Mouse (Mus musculus) frontal cortex, postnatal 14 days (tissue): ENCODE measurements around the gene Bloc1s1.

Source experiments
- DNase-seq, 2 experiments: peaks; one replicate each; pipeline ENCODE4 v3.0.0; 2022; ENCODE audit warnings: low spot score in 2 of 2

Gene Bloc1s1

DNA sequence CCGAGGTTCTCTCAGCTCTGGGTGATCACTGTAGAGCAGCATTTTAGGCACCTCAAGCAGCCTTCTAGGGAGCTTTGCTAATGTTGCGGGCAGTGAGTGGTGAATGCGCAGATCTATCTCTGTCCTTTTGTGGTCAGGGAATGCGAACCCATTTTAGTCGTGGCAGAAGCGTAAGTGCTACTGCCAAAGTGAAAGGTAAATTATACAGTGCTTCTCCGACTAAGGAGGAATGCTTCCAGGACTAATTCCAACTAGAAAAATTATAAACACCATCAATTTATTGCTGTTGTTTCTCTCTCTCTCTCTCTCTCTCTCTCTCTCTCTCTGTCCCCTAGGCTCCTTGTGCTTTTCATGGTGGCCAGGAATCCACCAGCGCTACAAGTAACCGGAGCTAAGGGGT, at the start of gene Bloc1s1:
TSS of gene Bloc1s1 (minus strand) at position 101 of the 400 bp plus-strand sequence.
- DNase-seq: no peak

DNA sequence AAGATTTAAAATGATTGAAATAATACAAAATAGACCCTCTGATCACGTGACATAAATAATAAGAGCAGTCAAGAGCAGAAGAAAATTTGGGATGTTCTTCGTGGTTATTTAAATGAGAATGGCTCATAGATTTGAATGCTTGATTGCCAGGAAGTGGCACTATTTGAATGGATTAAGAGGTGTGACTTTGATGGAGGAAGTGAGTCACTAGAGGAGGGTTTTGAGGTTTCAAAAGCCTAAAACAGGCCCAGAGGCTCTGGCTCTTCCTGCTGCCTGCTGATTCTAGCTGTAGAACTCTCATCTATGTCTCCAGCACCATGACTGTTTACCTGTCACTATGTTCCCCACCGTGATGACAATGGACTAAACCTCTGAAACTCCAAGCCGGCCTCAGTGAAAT, 49.0 kb upstream of the Bloc1s1 start:
- no peak for DNase-seq

DNA sequence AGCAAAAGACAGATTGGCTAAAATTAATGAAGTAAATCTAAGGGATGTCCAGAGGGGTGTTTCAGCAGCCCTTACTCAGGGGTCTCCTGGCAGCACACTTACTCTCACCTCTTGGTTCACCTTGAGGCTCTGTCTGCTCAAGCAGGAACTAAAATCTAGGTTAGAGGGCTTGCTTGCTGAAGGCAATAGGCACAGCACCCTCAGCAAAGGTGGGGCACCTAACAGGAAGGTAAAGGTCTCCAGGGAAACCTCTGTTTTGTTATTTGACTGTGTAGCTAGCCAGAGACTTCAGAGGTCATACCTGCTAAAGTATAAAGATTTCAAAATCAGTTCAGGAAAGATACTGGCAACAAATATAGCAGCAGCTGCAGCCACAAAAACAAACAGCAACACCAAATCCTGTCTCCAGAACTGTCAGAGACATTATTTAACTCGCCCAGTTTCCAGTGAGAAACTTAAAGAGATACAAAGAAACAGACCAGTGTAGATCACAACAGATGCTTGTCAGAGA, 47.0 kb upstream of the Bloc1s1 start:
- no peak for DNase-seq

DNA sequence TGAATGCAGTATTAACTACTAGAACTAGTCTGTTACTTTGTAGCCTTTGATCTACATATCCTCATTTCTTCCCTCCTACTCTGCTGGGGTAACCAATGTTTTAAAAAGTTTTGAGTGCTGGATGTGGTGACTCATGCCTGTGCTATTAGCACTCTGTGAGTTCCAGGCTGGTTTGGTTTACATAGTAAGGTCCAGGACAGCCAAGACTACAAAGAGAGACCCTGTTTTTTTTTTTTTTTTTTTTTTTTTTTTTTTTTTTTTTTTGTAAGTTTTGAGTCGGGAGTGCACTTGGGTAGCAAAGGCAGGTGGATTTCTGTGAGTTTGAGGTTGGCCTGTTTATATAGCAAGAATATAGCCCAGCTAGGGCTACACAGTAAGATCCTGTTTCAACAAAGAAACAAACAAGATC, 44.5 kb upstream of the Bloc1s1 start:
- no peak for DNase-seq

DNA sequence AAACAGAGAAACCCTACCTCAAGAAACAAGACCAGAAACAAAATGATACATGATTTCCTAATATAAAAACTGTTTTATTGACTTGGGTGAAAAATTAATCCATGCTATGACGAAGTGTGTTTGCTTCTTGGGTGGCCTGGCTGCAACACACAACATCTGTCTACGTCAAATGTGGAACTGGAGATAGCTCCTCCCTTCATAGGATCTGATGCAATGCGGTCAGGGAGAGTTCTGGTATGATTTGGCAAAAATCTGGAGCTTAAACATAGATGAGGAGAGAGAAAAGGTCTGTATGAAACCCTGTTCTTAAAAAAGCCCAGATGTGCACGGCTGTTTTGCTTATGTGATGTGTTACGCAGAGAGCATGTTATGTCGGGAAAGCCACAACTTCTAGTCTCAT, 42.0 kb upstream of the Bloc1s1 start:
- no peak for DNase-seq

DNA sequence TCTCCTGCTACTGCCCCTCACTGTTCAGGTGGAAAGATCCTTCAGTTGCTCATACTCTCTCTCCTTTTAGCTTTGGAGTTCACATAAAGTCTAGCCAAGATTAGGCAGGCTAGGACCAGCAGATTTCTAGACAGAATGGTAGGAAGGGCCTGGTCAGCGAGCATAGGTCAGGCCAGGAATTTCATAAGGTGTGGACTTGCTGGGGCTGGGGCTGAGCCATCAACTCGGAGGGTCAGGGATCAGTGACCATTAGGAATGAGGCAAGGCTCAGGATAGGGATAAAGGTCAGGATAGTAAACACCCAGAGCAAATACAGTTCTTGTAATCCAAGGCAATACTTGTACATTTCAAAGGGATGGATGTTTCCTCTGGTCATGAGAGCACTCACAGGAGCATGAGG, 41.1 kb upstream of the Bloc1s1 start:
- no peak for DNase-seq

DNA sequence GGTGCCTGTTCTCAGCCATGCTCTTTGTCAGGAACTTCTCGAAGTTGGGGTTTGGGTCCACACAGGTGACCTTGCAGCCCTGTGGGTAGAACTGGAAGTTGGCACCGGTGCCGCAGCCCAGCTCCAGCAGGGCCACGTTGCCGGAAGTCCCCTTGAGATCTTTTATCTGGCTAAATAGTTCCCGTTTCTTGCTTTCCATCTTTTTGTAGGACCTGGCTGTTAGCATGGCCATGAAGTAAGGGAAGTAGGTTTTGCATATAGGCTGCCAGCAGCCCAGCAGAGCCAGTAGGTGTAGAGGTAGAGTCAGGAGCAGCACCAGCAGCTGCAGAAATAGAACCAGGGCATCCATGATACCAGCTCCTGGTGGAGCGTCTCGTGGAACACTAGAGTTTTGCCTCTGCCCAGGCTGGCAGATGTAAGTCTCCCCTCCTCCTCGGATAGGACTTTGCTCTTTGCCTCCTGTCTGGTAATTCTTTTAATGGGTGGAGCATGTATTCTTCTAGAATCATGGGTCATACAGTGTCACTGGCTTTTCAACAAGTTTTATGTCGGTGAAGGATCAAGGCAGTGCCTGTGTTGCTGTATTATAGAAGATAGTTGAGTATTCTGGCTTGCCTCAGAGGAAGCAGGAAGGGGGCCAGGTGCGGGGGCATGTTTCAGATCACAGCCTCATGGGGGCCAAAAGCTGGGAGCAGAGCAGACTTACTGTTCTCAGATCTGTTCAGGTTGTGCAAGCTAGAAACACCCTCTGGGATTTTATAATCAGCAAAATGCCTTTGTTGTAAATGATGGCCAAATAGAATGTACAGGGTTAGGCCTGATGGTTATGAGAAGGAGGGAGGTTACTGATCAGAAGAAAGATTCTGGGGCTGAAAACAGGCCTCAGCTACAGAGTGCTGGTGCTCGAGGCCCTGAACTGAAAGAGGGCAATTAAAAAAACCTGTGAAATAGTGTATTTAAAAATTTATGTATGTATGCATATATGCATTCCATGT, 37.1 kb upstream of the Bloc1s1 start, which contains the start of gene Mettl7b:
TSS of gene Mettl7b (minus strand) at position 399 of the 995 bp plus-strand sequence.
- DNase-seq: no peak

DNA sequence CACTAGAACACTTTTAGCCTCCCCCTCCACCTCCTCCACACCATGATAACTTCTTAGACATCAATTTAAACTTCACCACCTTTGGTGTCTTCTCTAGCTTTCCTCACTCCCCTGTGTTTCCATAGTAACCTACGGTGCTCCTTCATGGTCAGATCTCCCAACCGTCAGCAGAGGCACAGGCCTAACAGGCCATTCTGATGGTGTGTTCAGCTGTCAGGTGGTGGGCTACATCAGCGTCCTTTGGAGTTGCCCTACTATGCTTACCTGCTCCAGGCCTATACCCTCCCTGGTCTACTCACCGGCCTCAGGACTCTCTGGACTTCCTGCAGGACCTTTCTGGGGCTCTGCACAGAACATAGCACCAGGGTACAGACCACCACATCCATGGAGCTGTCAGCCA, 36.3 kb upstream of the Bloc1s1 start:
- DNase-seq: no peak

DNA sequence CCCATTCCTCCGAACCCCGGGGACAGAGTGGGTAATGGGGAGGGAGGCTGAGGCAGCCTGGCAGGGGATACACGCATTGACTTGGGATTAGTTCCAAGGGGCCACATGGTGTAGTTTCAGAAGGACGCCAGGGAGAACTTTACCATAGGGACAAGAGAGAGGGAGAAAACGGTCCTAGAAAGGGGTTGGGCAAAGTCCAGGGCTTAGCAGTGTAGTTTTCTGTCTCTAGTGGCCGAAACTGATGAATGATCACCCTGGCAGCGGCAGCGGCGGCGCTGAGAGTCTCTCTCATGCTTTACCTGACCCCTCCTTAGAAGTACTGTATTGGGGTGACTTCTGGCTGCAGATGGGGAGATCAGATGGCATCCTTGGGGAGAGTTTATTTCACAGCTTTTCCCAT, 34.5 kb upstream of the Bloc1s1 start:
- DNase-seq: no peak

DNA sequence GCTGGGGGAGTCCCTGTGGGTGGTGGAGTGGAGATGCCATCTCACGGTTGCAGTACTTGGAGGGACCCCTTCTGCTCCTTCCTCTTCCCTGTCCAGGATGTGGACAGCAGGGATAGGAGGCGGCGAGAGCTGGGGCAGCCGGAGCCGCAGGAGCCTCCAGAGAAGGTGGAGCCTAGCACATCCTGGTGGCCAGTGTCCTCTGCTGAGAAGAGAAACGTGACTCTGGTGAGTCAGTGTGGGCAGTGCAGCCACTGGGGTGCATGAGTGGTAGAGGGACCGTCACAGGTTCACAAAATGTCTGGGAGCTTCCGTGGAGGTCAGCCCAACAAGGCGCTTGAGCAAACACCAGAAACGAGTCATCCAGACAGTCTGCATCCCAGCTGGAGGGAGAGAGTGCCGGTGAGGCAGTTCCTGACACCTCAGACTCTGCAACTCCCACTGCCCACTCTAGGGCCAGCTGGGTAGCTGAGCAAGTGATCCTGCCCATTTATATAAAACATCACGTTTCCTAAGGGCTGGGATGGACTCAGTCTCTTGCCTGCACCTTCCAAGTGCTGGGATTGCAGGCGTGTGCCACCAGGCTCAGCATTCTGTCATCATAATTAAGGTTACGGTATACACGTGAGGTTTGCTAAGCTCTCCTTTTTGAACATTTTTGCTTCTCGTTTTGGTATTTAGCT, 26.5 kb upstream of the Bloc1s1 start:
- no peak for DNase-seq

DNA sequence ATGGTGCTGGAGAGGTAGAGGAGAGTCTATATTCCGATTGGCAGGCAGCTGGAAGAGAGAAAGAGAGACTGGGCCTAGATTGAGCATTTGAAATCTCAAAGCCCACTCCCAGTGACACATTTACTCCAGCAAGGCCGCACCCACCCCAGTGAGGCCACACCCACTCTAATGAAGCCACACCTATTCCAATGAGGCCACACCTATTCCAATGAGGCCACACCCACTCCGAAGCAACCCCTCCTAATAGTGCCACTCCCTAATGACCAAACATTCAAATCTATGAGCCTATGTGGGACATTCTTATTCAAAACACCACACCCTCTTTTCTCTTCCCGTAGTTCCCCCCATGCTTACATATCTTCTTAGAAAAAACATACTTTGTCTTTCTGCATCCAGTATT, 23.7 kb upstream of the Bloc1s1 start:
- DNase-seq: no peak

DNA sequence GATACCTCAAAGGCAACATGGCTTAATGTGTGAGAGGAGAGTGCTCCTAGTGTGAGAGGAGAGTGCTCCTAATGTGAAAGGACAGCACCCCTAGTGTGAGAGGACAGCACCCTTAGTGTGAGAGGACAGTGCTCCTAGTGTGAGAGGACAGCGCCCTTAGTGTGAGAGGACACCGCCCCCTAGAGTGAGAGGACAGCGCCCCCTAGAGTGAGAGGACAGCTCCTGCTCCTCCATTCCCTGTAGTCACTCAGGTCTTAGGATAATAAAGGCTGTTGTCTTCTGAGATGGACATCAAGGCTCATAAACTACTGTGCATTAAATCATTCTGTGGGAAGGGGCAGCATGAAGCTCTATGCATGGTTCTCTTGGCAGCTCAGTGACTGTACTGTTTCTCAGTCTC, 21.8 kb upstream of the Bloc1s1 start:
- DNase-seq: no peak

DNA sequence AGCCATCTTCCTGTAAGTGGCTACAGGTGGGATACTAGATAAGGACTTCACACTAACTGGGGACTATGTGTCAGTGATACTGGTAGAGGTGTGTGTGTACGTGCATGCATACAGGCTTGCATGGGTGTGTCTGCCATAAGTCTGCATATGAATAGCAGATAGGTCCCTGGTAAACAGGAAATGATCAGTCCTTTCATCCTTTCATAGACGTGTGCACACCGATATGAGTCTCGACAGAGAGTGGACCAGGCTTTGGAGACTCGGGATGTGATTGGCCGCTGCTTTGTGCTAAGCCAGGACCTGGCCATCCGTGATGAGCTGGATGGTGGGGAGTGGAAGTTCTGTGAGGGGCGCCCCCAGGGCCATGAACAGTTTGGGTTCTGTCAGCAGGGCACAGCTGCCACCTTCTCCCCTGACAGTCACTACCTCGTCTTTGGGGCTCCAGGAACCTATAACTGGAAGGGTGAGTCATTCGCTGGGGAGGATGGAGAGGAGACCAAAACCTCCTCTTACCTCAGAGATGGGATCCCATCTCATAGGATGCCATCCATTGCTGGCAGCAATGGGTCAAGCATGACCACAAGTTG, 16.7 kb upstream of the Bloc1s1 start:
- no peak for DNase-seq

DNA sequence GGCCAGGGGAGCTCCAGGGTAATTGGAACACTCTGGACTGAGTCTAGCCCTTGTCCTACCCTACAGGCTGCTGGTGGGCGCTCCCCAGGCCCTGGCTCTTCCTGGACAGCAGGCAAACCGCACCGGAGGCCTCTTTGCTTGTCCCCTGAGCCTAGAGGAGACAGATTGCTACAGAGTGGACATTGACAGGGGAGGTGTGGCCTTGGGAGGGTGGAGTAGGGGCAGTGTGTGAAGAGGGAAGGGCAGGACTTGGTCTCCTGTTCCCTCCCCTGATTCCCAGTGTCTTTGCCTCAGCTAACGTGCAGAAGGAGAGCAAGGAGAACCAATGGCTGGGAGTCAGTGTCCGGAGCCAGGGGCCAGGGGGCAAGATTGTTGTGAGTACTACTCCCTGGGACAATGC, 15.1 kb upstream of the Bloc1s1 start:
- DNase-seq: no peak

DNA sequence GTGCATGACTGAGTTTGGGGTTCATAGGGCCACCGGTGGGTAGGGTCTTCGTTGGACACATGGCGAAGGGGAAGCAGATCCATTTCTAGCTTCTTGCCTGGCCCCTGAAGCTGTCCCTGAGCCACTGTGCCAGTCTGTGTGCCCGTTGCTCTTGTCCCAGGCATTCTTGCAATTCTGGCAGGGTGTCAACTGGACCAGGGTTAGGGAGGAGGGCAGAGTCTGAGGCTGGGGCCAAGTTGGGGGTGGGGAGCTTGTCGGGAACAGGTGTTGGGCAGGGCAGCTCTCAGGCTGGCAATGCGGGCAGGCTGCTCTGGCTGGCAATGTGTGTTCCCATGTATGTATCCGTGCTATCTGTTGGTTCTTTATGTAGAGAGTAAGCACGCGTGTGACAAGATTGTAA, 14.6 kb upstream of the Bloc1s1 start:
- DNase-seq: no peak

DNA sequence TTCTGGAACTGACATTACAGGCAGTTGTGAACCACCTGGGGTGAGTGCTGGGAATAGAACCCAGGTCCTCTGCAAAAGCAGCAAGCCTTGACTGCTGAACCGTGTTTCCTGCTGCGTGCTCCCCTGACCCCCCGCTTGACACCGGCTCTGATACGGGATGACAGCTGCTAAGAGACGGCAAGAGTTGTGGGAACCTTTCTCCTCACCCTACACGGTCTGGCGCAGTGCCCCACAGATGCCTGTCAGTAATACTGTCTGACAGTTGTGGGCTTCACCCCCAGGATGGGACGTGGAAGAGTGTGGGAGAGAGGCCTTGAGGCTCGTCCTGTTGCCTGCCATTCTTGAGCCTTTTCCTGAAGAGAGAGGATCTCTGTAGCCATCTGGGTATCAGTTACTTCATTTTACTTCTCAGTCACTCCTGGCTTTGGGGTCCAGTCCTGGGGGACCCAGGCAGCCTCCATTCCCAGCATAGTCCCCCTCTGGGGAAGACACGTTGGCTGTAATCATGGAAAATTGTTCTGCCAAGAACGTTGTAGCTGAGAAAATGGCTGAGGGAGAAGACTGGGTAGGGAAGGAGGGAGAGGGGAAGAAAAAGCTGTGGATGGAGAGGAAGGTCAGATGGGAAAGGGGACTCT, 14.0 kb upstream of the Bloc1s1 start:
- no peak for DNase-seq

DNA sequence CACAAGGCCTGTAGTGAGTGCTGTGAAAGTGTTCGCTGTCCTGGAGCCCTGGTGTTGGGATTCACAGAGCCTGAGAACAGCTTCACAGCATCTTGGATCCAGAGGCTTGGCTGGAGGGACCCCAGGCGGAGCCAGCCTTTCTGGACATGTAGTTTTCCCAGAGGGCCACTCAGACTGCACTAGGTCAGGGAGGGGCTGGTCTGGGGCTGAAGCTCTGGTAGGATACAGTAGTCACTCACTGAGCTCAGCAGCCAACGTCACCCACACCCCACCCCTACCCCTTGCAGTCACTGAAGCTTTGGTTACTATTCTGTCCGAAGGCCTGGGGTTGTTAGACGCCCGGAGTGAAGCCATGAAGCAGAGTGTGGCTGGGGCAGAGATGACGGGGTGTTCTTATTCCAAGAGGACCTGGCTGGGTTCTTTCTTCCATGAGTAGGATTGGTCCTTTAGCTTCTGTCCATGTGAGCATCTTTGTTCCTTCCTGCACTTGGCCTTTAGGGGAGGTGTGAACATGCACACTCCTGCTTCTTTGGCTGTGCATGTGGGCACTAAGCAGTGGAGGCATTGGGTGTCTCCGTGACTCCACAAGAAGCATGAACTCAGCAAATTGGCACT, 12.1 kb upstream of the Bloc1s1 start:
- no peak for DNase-seq

DNA sequence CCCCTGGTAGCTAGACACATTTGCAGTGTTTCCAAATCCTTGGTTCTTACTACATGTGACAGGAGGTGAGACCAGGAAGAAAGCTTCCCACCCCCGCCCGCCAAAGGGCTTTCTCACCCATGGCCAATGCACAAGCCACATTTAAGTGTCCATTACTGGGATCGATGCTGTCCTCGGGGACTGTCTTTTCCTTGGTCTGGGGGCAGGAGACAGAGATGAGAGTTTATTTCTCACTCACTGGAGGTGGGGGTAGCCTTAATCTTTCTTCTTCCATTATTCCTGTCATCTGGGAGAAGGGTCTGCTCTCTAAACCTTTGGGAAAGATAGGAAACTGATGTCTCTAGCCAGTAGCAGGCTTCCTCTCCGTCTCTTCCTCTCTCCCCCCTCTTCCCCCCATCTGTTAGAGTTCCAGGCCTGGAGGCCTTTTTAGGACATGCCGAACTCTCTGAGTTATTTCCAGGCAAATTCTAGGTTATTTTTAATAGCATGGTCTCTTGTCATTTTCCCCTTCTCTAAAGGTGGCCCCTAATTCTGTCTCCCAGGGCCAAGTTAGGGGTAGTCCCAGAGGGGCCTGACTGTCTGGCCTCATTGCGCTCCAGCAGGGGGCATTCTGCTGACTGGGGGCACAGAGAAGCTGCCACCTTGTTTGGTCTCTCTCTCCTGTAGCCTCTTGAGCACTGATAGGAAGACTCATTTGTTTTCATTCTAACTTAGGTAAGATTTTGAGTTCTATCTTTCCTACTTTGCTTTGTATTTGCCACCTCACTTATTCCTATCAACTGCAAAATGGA, 11.4 kb upstream of the Bloc1s1 start:
- DNase-seq: no peak

DNA sequence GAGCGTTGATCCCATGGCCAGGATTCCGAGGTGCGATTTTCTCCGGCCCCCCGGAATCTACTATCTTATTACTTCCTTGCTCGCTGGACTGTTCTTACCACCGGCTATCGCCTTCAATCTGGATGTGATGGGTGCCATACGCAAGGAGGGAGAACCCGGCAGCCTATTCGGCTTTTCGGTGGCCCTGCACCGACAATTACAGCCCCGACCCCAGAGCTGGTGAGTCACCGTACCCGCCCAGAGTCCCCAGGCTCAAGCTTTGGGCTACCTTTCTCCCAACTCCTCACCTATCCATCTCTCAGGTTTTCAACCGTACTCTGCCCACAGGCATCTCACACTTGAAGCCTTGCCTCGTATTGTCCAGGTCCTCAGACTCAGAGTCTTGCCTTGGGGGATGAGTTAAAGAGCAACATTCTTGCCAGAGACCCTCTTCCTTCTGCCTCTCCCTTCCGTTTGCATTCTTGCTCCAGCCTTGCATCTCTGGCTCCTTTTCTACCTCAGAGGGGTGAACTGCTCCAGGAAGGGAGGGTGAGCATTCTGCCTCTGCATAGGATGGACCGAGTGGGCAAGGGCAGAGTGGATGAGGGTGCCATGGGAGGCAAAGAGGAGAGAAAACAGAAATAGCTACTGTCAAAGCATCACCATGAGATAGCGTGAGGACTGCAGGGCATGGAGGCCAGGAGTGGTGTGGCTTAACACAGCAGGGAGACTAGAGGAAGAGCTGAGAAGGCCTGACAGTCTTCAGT, 10.3 kb upstream of the Bloc1s1 start:
- DNase-seq: no peak

DNA sequence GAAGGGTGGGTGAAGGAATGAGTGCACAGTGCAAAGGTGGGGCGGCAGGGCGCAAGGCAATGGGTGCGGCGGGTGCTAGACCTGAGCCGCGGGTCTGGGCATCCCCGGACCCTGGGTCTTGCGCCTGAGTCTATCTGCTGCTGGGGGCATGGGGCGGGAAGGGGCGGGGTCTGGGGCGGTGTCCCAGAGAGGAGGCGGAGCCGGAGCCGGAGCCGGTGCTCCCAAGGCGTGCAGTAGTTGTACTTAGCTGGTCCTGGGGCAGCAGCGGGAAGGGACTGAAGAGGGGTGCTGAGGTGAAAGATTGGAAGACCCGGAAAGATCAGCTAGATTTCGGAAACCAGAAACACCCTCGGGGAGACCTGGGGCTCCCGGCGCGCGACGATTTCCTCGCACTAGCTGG, 9.7 kb upstream of the Bloc1s1 start, which contains the start of gene Itga7:
TSS of gene Itga7 (plus strand) at position 245 of the 400 bp plus-strand sequence.
- no peak for DNase-seq
